Mouse (Mus musculus): ENCODE data around the gene Gdf7.

Gene Gdf7

GRCm38 (mm10) chr12:8327675-8328053 lies 25.9 kb upstream of the Gdf7 start:
- no peak for DNase-seq (ENCODE audit: low read depth in 2 of 2, low spot score in 2 of 2)

- DNase-seq (ENCODE audit: low read depth in 2 of 2, low spot score in 2 of 2) = peak; percentile 83 to 86
Measured at GRCm38 (mm10) chr12:8326825-8327674, 25.3 kb upstream of the Gdf7 start.

DNA sequence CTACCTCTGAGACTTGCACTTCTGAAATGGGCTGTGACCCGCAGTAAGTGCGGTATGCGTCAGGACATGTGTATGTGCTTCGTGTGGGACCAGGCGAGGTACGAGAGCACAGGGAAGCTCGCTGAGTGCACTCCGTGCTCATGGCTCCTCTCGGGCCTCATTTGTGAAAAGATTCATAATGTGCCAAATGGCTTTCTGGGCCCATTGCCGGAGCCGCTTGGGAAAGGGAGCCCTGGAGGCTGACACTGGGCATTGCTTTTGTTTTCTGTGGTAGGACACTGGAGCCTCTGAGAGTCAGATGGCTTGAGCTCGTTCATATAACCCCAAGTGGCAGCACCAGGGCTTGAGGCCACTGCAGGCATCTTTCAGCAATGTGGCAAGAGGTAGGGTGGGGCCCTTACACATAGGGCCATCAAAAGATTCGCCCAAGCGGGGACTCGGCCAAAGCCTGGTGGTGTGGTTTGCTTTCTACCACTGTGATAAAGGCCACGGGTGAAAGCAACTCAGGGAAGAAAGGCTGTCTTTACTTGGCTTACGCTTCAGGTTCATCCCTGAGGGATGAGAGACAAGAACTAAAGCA lies 24.3 kb upstream of the Gdf7 start:
- no peak for DNase-seq (ENCODE audit: low read depth in 2 of 2, low spot score in 2 of 2)

DNA sequence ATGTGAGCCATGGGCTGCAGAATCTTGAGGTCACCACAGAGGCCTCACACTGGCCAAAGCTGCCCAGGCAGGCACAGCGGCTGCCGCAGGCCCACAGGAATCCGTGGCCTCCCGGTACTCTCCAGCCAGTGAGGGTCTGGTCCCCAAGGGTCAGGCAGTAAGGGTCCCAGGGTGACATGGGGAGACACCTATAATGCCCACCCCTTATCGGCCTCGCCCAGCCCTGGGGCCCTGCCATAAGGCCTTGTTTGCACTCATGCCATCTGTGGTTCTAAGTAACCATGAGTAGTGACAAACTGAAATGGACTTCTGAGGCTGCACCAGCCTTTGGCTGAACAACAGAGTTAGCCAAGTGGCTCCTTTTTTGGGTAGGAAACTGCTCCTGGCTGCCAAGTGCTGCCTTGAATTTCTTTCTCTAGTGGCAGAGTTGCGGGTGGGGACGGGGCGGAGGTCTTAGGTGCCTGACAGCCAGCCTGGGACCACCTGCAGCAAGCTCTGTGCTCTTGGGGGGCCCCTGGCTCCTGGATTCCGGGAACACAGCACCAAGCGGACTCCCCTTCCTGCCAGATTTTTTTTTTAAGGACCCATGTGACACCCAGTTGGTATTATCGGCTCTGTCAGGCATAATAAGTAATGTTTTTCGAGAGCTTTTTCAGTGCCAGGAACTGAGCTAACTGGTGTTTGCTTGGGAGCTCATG lies 23.6 kb upstream of the Gdf7 start:
- DNase-seq (ENCODE audit: low read depth in 2 of 2, low spot score in 2 of 2) = no peak

- DNase-seq (ENCODE audit: low read depth in 2 of 2, low spot score in 2 of 2) = no peak
Measured at GRCm38 (mm10) chr12:8324086-8324485, 22.3 kb upstream of the Gdf7 start.

GRCm38 (mm10) chr12:8321506-8321905 lies 19.8 kb upstream of the Gdf7 start:
- no peak for DNase-seq (ENCODE audit: low read depth in 2 of 2, low spot score in 2 of 2)

GRCm38 (mm10) chr12:8320084-8320713 lies 18.4 kb upstream of the Gdf7 start:
- peak; percentile 45 to 60 for DNase-seq (ENCODE audit: low read depth in 2 of 2, low spot score in 2 of 2)

DNA sequence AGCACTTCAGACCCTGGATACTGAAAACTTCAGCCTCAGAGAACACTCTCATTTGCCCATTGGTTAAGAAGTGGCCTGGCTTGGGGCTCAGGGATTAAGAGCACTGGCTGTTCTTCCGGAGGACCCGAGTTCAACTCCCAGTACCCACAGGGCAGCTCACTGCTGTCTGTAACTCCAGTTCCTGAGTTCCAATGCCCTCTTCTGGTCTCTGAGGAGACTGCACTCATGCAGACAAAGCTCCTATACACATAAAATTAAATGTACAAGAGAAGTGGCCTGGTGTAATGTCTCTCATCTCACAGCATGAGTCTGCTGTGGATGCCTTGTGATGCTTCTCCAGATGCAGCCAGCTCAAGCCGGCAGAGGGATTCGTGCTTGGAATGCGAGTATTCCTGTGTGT lies 14.8 kb upstream of the Gdf7 start:
- DNase-seq (ENCODE audit: low read depth in 2 of 2, low spot score in 2 of 2) = no peak

GRCm38 (mm10) chr12:8313773-8314172 lies 12.0 kb upstream of the Gdf7 start:
- DNase-seq (ENCODE audit: low read depth in 2 of 2, low spot score in 2 of 2) = peak; percentile 5 to 6

DNA sequence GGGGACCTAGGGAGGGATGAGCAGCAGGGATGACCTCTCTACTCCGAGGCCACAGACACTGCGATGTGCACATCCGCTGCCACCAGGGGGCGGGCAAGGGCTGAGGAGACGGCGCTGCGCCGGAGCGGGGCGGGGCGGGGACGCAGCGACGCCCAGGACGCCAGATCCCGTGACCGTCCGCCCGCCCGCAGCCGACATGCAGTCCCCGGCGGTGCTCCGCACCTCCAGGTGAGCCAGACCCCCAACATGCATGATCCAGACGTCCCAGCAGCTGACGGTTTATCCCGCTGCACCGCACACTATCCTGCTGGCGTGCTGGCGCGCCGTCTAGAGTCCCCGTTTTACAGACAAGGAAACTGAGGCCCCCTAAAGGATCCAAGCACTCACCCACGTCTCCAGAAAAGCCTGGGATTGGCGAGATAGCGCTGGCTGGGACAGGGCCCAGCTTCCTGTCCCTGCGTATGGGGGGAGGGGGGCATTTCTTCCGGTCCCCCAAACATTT lies 11.6 kb upstream of the Gdf7 start, which contains the start of gene Hs1bp3:
Gene Hs1bp3, plus strand, starts transcription at position 163 of the 502 bp plus-strand sequence.
- DNase-seq (ENCODE audit: low read depth in 2 of 2, low spot score in 2 of 2) = peak; percentile 69 to 73

DNA sequence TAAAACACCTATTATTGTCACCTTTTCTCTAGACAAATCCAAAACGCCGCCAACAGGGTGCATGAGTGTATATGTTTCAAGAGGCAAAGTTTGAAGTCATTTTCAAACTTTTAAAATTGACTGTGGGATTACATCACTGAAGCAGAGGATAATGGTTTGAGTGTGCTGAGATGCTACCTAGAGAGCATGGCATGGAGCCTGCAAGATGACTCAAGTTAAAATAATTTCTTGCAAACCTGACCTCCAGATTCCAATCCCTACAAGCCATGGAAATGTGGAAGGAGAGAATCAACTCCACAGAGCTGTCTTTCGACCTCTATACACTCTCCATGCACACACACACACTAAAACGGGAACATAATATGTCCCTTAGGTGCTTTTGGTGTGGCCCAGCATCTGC lies 10.5 kb upstream of the Gdf7 start:
- no peak for DNase-seq (ENCODE audit: low read depth in 2 of 2, low spot score in 2 of 2)

DNA sequence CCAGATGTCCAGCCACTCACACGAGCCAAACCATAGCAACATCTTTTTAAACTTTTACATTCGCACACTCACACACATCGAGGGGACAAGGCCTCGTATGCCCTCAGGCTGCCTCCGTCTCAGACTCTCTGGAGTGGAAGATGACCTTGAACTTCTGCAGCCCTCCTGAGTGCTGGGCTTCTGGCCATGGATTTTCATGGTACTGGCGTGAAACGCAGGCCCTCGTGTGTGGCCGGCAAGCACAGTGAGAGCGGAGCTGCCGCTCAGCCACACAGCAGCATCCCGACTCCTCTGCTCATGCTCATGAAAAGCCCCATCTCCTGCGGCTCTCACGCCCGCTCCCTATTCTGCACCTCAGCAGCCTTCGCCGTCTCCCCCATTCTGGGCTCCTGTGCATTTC lies 9.2 kb upstream of the Gdf7 start:
- DNase-seq (ENCODE audit: low read depth in 2 of 2, low spot score in 2 of 2) = no peak

DNA sequence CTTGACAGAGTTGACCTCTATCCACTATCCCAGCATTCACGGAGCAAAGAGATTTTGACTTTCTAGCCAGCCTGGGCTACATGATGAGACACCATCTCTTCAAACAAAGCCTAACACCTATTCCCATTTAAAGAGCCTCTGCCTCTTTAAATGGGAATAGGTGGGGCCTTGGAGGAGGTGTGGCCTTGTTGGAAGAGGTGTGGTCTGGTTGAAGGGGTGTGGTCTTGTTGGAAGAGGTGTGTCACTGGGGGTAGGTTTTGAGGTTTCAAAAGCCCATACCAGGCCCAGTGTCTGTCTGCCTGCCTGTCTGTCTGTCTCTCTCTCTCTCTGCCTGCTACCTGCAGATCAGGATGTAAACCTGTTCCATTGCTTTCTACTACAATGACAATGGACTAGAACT lies 5.2 kb upstream of the Gdf7 start:
- peak; percentile 19 to 50 for DNase-seq (ENCODE audit: low read depth in 2 of 2, low spot score in 2 of 2)

DNA sequence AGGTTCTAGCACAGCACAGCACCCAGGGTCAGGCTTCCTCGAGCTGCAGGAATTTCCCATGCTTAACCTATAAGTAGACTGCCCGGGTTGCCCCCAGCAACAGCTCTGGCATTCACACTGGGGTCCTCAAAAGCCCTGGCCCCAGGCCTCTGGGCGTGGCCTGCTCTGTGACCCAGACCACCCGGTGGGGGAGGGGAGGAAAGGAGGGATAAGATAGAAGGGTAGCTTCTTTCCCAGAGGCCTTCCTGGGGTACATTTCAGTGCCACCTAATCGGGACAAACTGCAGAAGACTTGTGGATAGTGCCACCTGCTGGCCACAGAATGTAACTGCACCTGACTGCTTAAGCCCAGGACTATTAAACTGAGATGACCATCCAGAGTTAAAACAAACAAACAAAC lies 4.7 kb upstream of the Gdf7 start:
- DNase-seq (ENCODE audit: low read depth in 2 of 2, low spot score in 2 of 2) = peak; percentile 28 to 43

DNA sequence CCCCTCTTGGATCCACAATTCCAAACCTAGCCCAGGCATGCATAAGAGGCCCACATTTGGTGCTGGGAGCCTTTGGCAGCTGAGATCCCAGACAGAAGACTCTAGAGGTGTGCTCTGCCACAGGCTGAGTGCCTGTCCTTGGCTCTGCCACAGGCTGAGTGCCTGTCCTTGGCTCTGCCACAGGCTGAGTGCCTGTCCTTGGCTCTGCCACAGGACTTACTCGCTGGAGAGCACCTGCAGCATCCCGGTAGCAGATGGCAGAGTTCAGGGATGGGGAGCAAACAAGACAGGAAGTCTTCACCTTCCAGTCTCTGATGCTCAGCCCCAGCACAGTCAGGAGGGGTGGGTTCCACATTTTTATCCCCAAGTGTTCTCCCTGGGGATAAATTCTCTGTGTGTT lies 3.5 kb upstream of the Gdf7 start:
- DNase-seq (ENCODE audit: low read depth in 2 of 2, low spot score in 2 of 2) = no peak

DNA sequence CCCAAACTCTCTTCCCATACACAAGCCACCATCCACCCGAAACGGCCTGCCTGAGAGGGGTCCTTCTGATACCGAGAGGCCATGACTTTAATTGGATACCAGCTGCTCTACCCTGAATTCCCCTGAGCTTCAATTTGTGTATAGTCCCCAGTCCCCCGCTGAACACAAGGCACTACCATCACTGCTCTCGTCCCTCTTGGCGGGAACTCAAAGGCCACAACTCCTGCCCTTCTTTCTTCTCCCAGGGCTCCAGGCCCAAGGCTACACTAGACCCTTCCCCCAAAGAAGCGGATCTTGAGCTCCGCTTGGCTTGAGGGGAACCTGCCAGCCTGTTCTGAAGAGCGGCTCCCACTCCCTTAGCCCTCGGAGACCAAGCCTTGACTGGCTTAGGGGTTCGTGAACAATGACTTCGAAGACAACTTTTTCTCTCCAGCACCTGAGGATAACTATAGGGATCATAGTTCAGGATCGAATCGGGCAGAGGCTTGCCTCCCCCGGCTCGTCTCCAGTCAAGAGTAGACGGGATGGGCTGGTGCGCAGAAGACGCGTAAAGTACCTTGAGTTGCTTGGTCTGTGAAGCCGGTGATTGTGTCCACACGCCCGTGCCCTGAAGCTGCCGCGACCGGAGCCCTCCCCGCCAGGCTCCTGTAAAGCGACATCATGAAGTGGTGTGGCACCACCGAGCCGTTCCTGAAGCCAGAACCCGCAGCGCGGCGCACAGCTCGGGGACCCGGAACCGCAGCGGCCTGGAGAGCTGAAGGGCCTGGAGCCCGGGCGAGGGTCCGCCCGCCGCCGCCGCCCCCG lies 541 bp downstream of the Gdf7 start:
- DNase-seq (ENCODE audit: low read depth in 2 of 2, low spot score in 2 of 2) = no peak

DNA sequence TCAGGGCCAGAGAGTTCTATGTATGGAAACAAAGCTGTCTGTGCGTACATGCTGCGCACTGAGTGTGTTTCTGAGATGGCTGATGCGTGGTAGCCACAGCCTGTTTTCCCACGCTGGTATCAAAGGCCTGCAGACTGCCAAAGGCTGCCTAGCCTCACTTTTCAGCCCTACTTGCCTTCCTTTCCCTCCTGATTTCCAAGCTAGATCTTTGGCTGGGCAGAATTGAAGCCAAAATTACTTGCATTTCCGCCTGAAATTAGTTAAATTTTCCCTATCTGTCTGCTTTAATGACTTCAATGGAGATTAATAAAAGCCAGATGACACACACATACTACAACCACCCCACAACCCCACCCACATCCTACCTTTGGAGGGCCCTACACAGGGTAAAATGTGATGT lies 1.2 kb downstream of the Gdf7 start:
- DNase-seq (ENCODE audit: low read depth in 2 of 2, low spot score in 2 of 2) = no peak

GRCm38 (mm10) chr12:8300111-8300480 lies 1.7 kb downstream of the Gdf7 start:
- no peak for DNase-seq (ENCODE audit: low read depth in 2 of 2, low spot score in 2 of 2)

GRCm38 (mm10) chr12:8299143-8300110 lies 2.3 kb downstream of the Gdf7 start:
- DNase-seq (ENCODE audit: low read depth in 2 of 2, low spot score in 2 of 2) = no peak
